Mouse (Mus musculus) hindbrain, embryonic 10.5 days (tissue): ENCODE results near the gene Kcnma1. TPM values are rescaled to one million over a fixed set of nuclear protein-coding genes. Genes with fewer than 3 reads are reported as not detected.

Source experiments
- DNase-seq: peaks from one replicate; pipeline ENCODE4 v3.0.0-alpha.2; 2017; ENCODE audit warnings: low spot score
- H3K27ac ChIP-seq: fragments of 300-500 bp; sonication (generic); 2 replicates; pipeline ENCODE4 v1.5.1; 2016; ENCODE audit warnings: mild to moderate bottlenecking, moderate library complexity
- H3K27me3 ChIP-seq: fragments of 300-500 bp; sonication (generic); 2 replicates; pipeline ENCODE4 v1.6.1; 2016; ENCODE audit warnings: mild to moderate bottlenecking; ENCODE audit not compliant: poor library complexity, insufficient read depth, severe bottlenecking
- H3K36me3 ChIP-seq: fragments of 300-500 bp; sonication (generic); 2 replicates; pipeline ENCODE4 v1.6.1; 2016; ENCODE audit warnings: mild to moderate bottlenecking, moderate library complexity
- H3K4me1 ChIP-seq: fragments of 300-500 bp; sonication (generic); replicated peaks from 2 replicates; pipeline ENCODE4 v1.6.1; 2016; ENCODE audit warnings: mild to moderate bottlenecking
- H3K4me3 ChIP-seq: fragments of 300-500 bp; sonication (generic); 2 replicates; pipeline ENCODE4 v1.5.1; 2016; ENCODE audit warnings: mild to moderate bottlenecking, moderate library complexity
- H3K9me3 ChIP-seq: fragments of 300-500 bp; sonication (generic); 2 replicates; pipeline ENCODE4 v1.6.1; 2016; ENCODE audit warnings: mild to moderate bottlenecking, moderate library complexity
- whole genome bisulfite sequencing: fragments of 180-500 bp; shearing (Covaris S2); methylation state at CpG from one replicate; pipeline ENCODE4 v1.1.7; 2016; 5-methylcytosine and 5-hydroxymethylcytosine counted together
- polyA plus RNA-seq: library from polyadenylated mRNA; unstranded; fragments of >200 nt; fragmentation: Nextera tagmentation; extraction: Ambion mirVana; gene quantifications from 2 replicates; pipeline ENCODE4 v1.2.1, GENCODE M21; 2016

The Kcnma1 gene
- polyA plus RNA-seq, 1 experiment from 2014 or later, result 1.1 TPM

- Histone ChIP-seq H3K4me1 (peaks cover 8% of the 10 kb centered on the region; the same call in 1 of the 2 replicates), H3K4me3 (no peak overlapping the region), H3K36me3 (no peaks in the 10 kb centered on the region), H3K27me3 (no peaks in the 10 kb centered on the region), H3K9me3 (no peaks in the 10 kb centered on the region), H3K27ac (no peak overlapping the region)
- WGBS, result 44% methylated on average over 8 of the region's 8 CpGs
- no peak for DNase-seq
These were observed 512.0 kb downstream of the Kcnma1 start for GRCm38 (mm10) chr14:23502236-23502790.

- no peaks in the 10 kb centered on the region for H3K9me3 ChIP-seq
- H3K4me1 ChIP-seq, result peaks cover 1% of the 10 kb centered on the region; the same call in 1 of the 2 replicates
- H3K27ac ChIP-seq, result no peak overlapping the region
- H3K27me3 ChIP-seq, result no peaks in the 10 kb centered on the region
- no peak for DNase-seq
- H3K36me3 ChIP-seq, result no peaks in the 10 kb centered on the region
- no peak overlapping the region for H3K4me3 ChIP-seq
- 92% methylated on average over 3 of the region's 3 CpGs for WGBS
These were observed 517.5 kb downstream of the Kcnma1 start for GRCm38 (mm10) chr14:23496801-23497200.

- Histone ChIP-seq H3K27ac (no peak overlapping the region), H3K36me3 (no peaks in the 10 kb centered on the region), H3K4me1 (no peaks in the 10 kb centered on the region), H3K4me3 (no peak overlapping the region), H3K27me3 (no peaks in the 10 kb centered on the region), H3K9me3 (no peaks in the 10 kb centered on the region)
- no peak for DNase-seq
- WGBS, result 86% methylated on average over 4 of the region's 4 CpGs
These were observed 518.0 kb downstream of the Kcnma1 start for GRCm38 (mm10) chr14:23496236-23496740.

GRCm38 (mm10) chr14:23494496-23494800, 519.8 kb downstream of the Kcnma1 start:
- DNase-seq, result no peak
- no peak overlapping the region for H3K4me3 ChIP-seq
- H3K4me1 ChIP-seq, result no peaks in the 10 kb centered on the region
- 93% methylated on average over 3 of the region's 3 CpGs for WGBS
- H3K27ac ChIP-seq, result no peak overlapping the region
- H3K36me3 ChIP-seq, result no peaks in the 10 kb centered on the region
- H3K9me3 ChIP-seq, result no peaks in the 10 kb centered on the region
- no peaks in the 10 kb centered on the region for H3K27me3 ChIP-seq

GRCm38 (mm10) chr14:23493750-23494495, 520.4 kb downstream of the Kcnma1 start:
- no peak overlapping the region for H3K27ac ChIP-seq
- DNase-seq, result no peak
- no peaks in the 10 kb centered on the region for H3K4me1 ChIP-seq
- H3K27me3 ChIP-seq, result no peaks in the 10 kb centered on the region
- WGBS, result 87% methylated on average over 8 of the region's 8 CpGs
- H3K36me3 ChIP-seq, result no peaks in the 10 kb centered on the region
- H3K4me3 ChIP-seq, result no peak overlapping the region
- H3K9me3 ChIP-seq, result no peaks in the 10 kb centered on the region

GRCm38 (mm10) chr14:23492581-23493360, 521.5 kb downstream of the Kcnma1 start:
- H3K36me3 ChIP-seq, result no peaks in the 10 kb centered on the region
- H3K4me3 ChIP-seq, result no peak overlapping the region
- no peak overlapping the region for H3K27ac ChIP-seq
- no peak for DNase-seq
- WGBS, result 87% methylated on average over 9 of the region's 9 CpGs
- H3K9me3 ChIP-seq, result no peaks in the 10 kb centered on the region
- no peaks in the 10 kb centered on the region for H3K27me3 ChIP-seq
- no peaks in the 10 kb centered on the region for H3K4me1 ChIP-seq

GRCm38 (mm10) chr14:23491359-23491758, 522.9 kb downstream of the Kcnma1 start:
- DNase-seq, result no peak
- no peaks in the 10 kb centered on the region for H3K36me3 ChIP-seq
- WGBS, result 38% methylated on average over 2 of the region's 2 CpGs

GRCm38 (mm10) chr14:23486687-23487086, 527.6 kb downstream of the Kcnma1 start:
- Histone ChIP-seq H3K27ac (no peak overlapping the region), H3K4me1 (no peaks in the 10 kb centered on the region), H3K9me3 (no peaks in the 10 kb centered on the region), H3K4me3 (no peak overlapping the region), H3K36me3 (no peaks in the 10 kb centered on the region), H3K27me3 (no peaks in the 10 kb centered on the region)
- 97% methylated on average over 1 of the region's 1 CpGs for WGBS
- DNase-seq, result no peak

More at GRCm38 (mm10) chr14:23491359-23491758, 522.9 kb downstream of the Kcnma1 start:
- Histone ChIP-seq H3K27ac (no peak overlapping the region), H3K27me3 (no peaks in the 10 kb centered on the region), H3K9me3 (no peaks in the 10 kb centered on the region), H3K4me1 (no peaks in the 10 kb centered on the region), H3K4me3 (no peak overlapping the region)

GRCm38 (mm10) chr14:23485802-23486500, 528.3 kb downstream of the Kcnma1 start:
- no peaks in the 10 kb centered on the region for H3K27me3 ChIP-seq
- H3K4me3 ChIP-seq, result no peak overlapping the region
- no peaks in the 10 kb centered on the region for H3K4me1 ChIP-seq
- WGBS, result 82% methylated on average over 7 of the region's 7 CpGs
- no peaks in the 10 kb centered on the region for H3K9me3 ChIP-seq
- no peak overlapping the region for H3K27ac ChIP-seq
- no peak for DNase-seq
- no peaks in the 10 kb centered on the region for H3K36me3 ChIP-seq

- WGBS, result 89% methylated on average over 4 of the region's 4 CpGs
- no peaks in the 10 kb centered on the region for H3K36me3 ChIP-seq
- no peak overlapping the region for H3K27ac ChIP-seq
- H3K9me3 ChIP-seq, result no peaks in the 10 kb centered on the region
- no peaks in the 10 kb centered on the region for H3K4me1 ChIP-seq
- H3K27me3 ChIP-seq, result no peaks in the 10 kb centered on the region
- DNase-seq, result no peak
- H3K4me3 ChIP-seq, result no peak overlapping the region
These were observed 539.2 kb downstream of the Kcnma1 start for GRCm38 (mm10) chr14:23475129-23475528.

- H3K36me3 ChIP-seq, result no peaks in the 10 kb centered on the region
- H3K4me3 ChIP-seq, result no peak overlapping the region
- 94% methylated on average over 2 of the region's 2 CpGs for WGBS
- H3K27ac ChIP-seq, result no peak overlapping the region
- no peaks in the 10 kb centered on the region for H3K4me1 ChIP-seq
- no peaks in the 10 kb centered on the region for H3K27me3 ChIP-seq
- DNase-seq, result no peak
- H3K9me3 ChIP-seq, result no peaks in the 10 kb centered on the region
These were observed 544.2 kb downstream of the Kcnma1 start for GRCm38 (mm10) chr14:23470071-23470470.

- Histone ChIP-seq H3K9me3 (no peaks in the 10 kb centered on the region), H3K36me3 (no peaks in the 10 kb centered on the region), H3K27me3 (no peaks in the 10 kb centered on the region), H3K4me1 (no peaks in the 10 kb centered on the region), H3K27ac (no peak overlapping the region), H3K4me3 (no peak overlapping the region)
- WGBS, result 71% methylated on average over 2 of the region's 2 CpGs
- DNase-seq, result no peak
These were observed 549.2 kb downstream of the Kcnma1 start for GRCm38 (mm10) chr14:23465135-23465534.
